Mouse (Mus musculus): ENCODE results near the gene Col4a1.

Col4a1 gene

GRCm38 (mm10) chr8:11327722-11328417, 15.2 kb upstream of the Col4a1 start:
- DNase-seq: no peak

GRCm38 (mm10) chr8:11327298-11327697, 14.7 kb upstream of the Col4a1 start:
- no peak for DNase-seq

GRCm38 (mm10) chr8:11324801-11325395, 12.3 kb upstream of the Col4a1 start:
- peak in 1 of 2 experiments; percentile 58 for DNase-seq

- DNase-seq: no peak
These were observed 11.1 kb upstream of the Col4a1 start for GRCm38 (mm10) chr8:11323681-11324080.

- peak; percentile 59 to 68 for DNase-seq
These were observed 10.3 kb upstream of the Col4a1 start for GRCm38 (mm10) chr8:11322724-11323585.

- no peak for DNase-seq
These were observed 9.2 kb upstream of the Col4a1 start for GRCm38 (mm10) chr8:11321841-11322240.

GRCm38 (mm10) chr8:11319405-11319804, 6.8 kb upstream of the Col4a1 start:
- DNase-seq: no peak

GRCm38 (mm10) chr8:11316118-11316517, 3.5 kb upstream of the Col4a1 start:
- peak in 1 of 2 experiments; percentile 60 for DNase-seq

- DNase-seq: no peak
These were observed 2.7 kb upstream of the Col4a1 start for GRCm38 (mm10) chr8:11315179-11315943.

- no peak for DNase-seq
These were observed 2.0 kb upstream of the Col4a1 start for GRCm38 (mm10) chr8:11314613-11315012.

GRCm38 (mm10) chr8:11313176-11314111, 818 bp upstream of the Col4a1 start:
- DNase-seq: peak; percentile 62 to 65

GRCm38 (mm10) chr8:11311681-11312348, 811 bp downstream of the Col4a1 start:
- DNase-seq: peak; percentile 59 to 77

- DNase-seq: no peak
These were observed 2.6 kb downstream of the Col4a1 start for GRCm38 (mm10) chr8:11310049-11310448.

- DNase-seq: no peak
These were observed 3.4 kb downstream of the Col4a1 start for GRCm38 (mm10) chr8:11309226-11309625.

- peak in 1 of 2 experiments; percentile 59 for DNase-seq
These were observed 4.0 kb downstream of the Col4a1 start for GRCm38 (mm10) chr8:11308570-11308998.

GRCm38 (mm10) chr8:11307451-11307850, 5.2 kb downstream of the Col4a1 start:
- DNase-seq: no peak

- DNase-seq: no peak
These were observed 7.1 kb downstream of the Col4a1 start for GRCm38 (mm10) chr8:11305539-11305938.

- DNase-seq: peak in 1 of 2 experiments; percentile 20
These were observed 8.5 kb downstream of the Col4a1 start for GRCm38 (mm10) chr8:11304027-11304601.

GRCm38 (mm10) chr8:11300436-11300835, 12.2 kb downstream of the Col4a1 start:
- DNase-seq: peak in 1 of 2 experiments; percentile 47

GRCm38 (mm10) chr8:11299317-11299602, 13.4 kb downstream of the Col4a1 start:
- DNase-seq: peak in 1 of 2 experiments; percentile 40

All from lung, postnatal 4 days (tissue).